29 mouse cellular contexts compared by ENCODE assay signal in the genomic region with DNA sequence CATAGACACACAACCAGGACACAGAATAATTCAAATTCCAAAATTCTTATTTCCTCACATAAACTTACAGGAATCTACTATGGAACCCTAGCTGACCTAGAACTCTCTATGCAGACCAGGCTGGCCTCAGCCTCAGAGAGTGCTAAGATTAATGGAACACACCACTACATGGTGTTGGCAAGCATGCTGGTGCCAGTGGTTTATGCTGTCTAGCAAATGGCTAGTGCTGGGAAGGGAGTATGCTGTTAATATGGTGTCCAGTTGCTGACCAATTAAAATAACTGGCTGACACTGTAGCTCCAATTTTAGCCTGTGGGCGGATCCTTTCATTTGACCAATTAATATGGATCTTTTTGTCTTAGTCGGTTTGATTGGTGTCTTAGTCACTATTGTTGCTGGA.
A peak's percentile ranks its signal among the peaks of the same experiment; 100 is the strongest.
DNase-seq lines count a peak whose midpoint lies in the region; ATAC-seq and TF ChIP-seq lines count a peak whose summit lies in the region.
"Had no signal": no experiment of that assay in that cellular context is flagged by ENCODE, and none has a peak within 500 bp of the region (broad histone marks: within the 10 kb centered on the region; RNA-seq: fewer than 3 reads in every experiment).

No protein-coding gene starts in this region.

- ATAC-seq in lung, embryonic 15.5 days (ENCODE audit: borderline replicate concordance, extremely low read depth, low FRiP score, low TSS enrichment): peak; percentile 57; the same call in 1 of the 2 replicates
- ATAC-seq: activated CD4-positive, CD25-positive, alpha-beta regulatory T cell, adult 4 months; CD4-positive, CD25-positive, alpha-beta regulatory T cell, adult 4 months; forebrain, embryonic 14.5 days; forebrain, embryonic 16.5 days; Patski had no signal

- TF ChIP-seq CTCF in gastrocnemius, adult 2 months (IDR thresholded peaks at IDR 0.05): no peak
- TF ChIP-seq CTCF in heart, adult 2 months (IDR thresholded peaks at IDR 0.05): no peak

- H3K9ac ChIP-seq in heart, adult 2 months (ENCODE audit: low read depth, low read length): no peak overlapping the region
- H3K9ac ChIP-seq in lung, embryonic 15.5 days: no peak overlapping the region
- H3K9ac ChIP-seq: embryonic facial prominence, embryonic 13.5 days; embryonic facial prominence, embryonic 15.5 days; forebrain, embryonic 12.5 days had no signal

- no peak for TF ChIP-seq EP300 in heart, adult 2 months (IDR thresholded peaks at IDR 0.05; ENCODE audit: insufficient read depth, low read depth, low read length)

- no peaks in the 10 kb centered on the region for H3K9me3 ChIP-seq in lung, embryonic 15.5 days
- H3K9me3 ChIP-seq: embryonic facial prominence, embryonic 13.5 days; embryonic facial prominence, embryonic 15.5 days; forebrain, embryonic 10.5 days; forebrain, embryonic 12.5 days; G1E had no signal

- intact Hi-C loops in gastrocnemius, adult 2 months (cut with DNase I): loop anchor here (5.0 kb wide), 1 partner anchor 36 kb away; no protein-coding TSS in a partner anchor
- intact Hi-C loops in heart, adult 2 months (cut with DNase I): loop anchor here (5.0 kb wide), 1 partner anchor 79 kb away; no protein-coding TSS in a partner anchor
- intact Hi-C loops in heart, postnatal 10 days (cut with DNase I): loop anchor here (5.0 kb wide), 1 partner anchor 36 kb away; no protein-coding TSS in a partner anchor

- no peak for DNase-seq in gastrocnemius, adult 2 months
- no peak for DNase-seq in gastrocnemius, adult 8-10 months (ENCODE audit: low spot score in 2 of 2)
- DNase-seq in heart, adult 2 months: no peak
- no peak for DNase-seq in heart, postnatal 10 days
- DNase-seq in lung, postnatal 14 days: no peak
- DNase-seq: adrenal gland, adult 8-10 months; adrenal gland, postnatal 14 days; adrenal gland, postnatal 36 days; B cell, adult 2 months; cerebellum, adult 11 months; cerebellum, adult 18-20 months; cerebellum, adult 8-10 months; cerebellum, adult 9-11 months; cerebellum, postnatal 14 days; cerebellum, postnatal 36 days; embryo, embryonic 11 days had no signal

- peaks cover 22% of the 10 kb centered on the region for H3K4me1 ChIP-seq in heart, adult 2 months (ENCODE audit: control insufficient read depth, insufficient read depth, low read length)
- no peaks in the 10 kb centered on the region for H3K4me1 ChIP-seq in lung, embryonic 15.5 days
- H3K4me1 ChIP-seq: embryonic facial prominence, embryonic 13.5 days; embryonic facial prominence, embryonic 15.5 days; forebrain, embryonic 12.5 days had no signal

- H3K4me2 ChIP-seq in lung, embryonic 15.5 days: no peak overlapping the region
- H3K4me2 ChIP-seq: embryonic facial prominence, embryonic 13.5 days; embryonic facial prominence, embryonic 15.5 days; forebrain, embryonic 12.5 days had no signal

- H3K79me2 ChIP-seq in heart, adult 2 months (replicated peaks; ENCODE audit: control insufficient read depth, insufficient read depth, low read length): no peaks in the 10 kb centered on the region

- H3K27me3 ChIP-seq in heart, adult 2 months (ENCODE audit: control insufficient read depth, insufficient read depth, low read length): no peaks in the 10 kb centered on the region
- H3K27me3 ChIP-seq in lung, embryonic 15.5 days: no peaks in the 10 kb centered on the region
- H3K27me3 ChIP-seq: CH12.LX; embryonic facial prominence, embryonic 13.5 days; embryonic facial prominence, embryonic 15.5 days; forebrain, embryonic 12.5 days; Patski had no signal

- TF ChIP-seq POLR2A in heart, adult 2 months (IDR thresholded peaks at IDR 0.05; ENCODE audit: insufficient read depth, low read depth, low read length): no peak

- no peak overlapping the region for H3K4me3 ChIP-seq in gastrocnemius, adult 2 months
- H3K4me3 ChIP-seq in heart, adult 2 months: no peak overlapping the region
- H3K4me3 ChIP-seq in lung, embryonic 15.5 days: no peak overlapping the region
- H3K4me3 ChIP-seq: embryonic facial prominence, embryonic 13.5 days; embryonic facial prominence, embryonic 15.5 days; erythroblast, embryonic 14.5 days; forebrain, embryonic 10.5 days; forebrain, embryonic 12.5 days had no signal

- peaks cover 29% of the 10 kb centered on the region for H3K36me3 ChIP-seq in heart, adult 2 months (ENCODE audit: control insufficient read depth, insufficient read depth, low read length)
- H3K36me3 ChIP-seq in lung, embryonic 15.5 days: no peaks in the 10 kb centered on the region
- H3K36me3 ChIP-seq: embryonic facial prominence, embryonic 13.5 days; embryonic facial prominence, embryonic 15.5 days; forebrain, embryonic 10.5 days; forebrain, embryonic 12.5 days; G1E had no signal

- peak overlapping the region; percentile 75 for H3K27ac ChIP-seq in gastrocnemius, adult 2 months
- H3K27ac ChIP-seq in heart, adult 2 months: peak overlapping the region; percentile 88
- no peak overlapping the region for H3K27ac ChIP-seq in lung, embryonic 15.5 days
- H3K27ac ChIP-seq: embryonic facial prominence, embryonic 13.5 days; embryonic facial prominence, embryonic 15.5 days; forebrain, embryonic 10.5 days; forebrain, embryonic 12.5 days had no signal

- WGBS in heart, adult 2 months: 85% methylated on average over 2 of the region's 2 CpGs
- WGBS in lung, embryonic 15.5 days: 82% methylated on average over 2 of the region's 2 CpGs
